Mouse (Mus musculus) liver, adult 2 months (tissue): Measurements from ENCODE around the gene Cgref1. TPM values are rescaled to one million over a fixed set of nuclear protein-coding genes. Genes with fewer than 3 reads are reported as not detected.

Source experiments
- DNase-seq: peaks from one replicate; pipeline ENCODE4 v3.0.0-alpha.2; 2011; ENCODE audit warnings: low read depth, low spot score; ENCODE audit errors: extremely low read depth
- H3K27ac ChIP-seq: fragments of 200-500 bp; replicated peaks from 2 replicates; pipeline ENCODE4 v1.5.1; 2012; ENCODE audit warnings: low read depth, mild to moderate bottlenecking, control low read depth, inconsistent platforms, low read length; ENCODE audit not compliant: insufficient read depth
- H3K27me3 ChIP-seq: fragments of 200-500 bp; 2 replicates; pipeline ENCODE4 v1.6.1; 2012; ENCODE audit warnings: mild to moderate bottlenecking, moderate library complexity, low read length, inconsistent platforms; ENCODE audit not compliant: control insufficient read depth, insufficient read depth
- H3K36me3 ChIP-seq: fragments of 200-500 bp; 2 replicates; pipeline ENCODE4 v1.6.1; 2012; ENCODE audit warnings: low read length, inconsistent platforms; ENCODE audit not compliant: control insufficient read depth, insufficient read depth
- H3K4me1 ChIP-seq: fragments of 200-500 bp; 2 replicates; pipeline ENCODE4 v1.6.1; 2011; ENCODE audit warnings: low read length; ENCODE audit not compliant: control insufficient read depth, insufficient read depth
- H3K4me3 ChIP-seq: fragments of 200-500 bp; 2 replicates; pipeline ENCODE4 v1.5.1; 2011; ENCODE audit warnings: low read depth, mild to moderate bottlenecking, control low read depth, low read length, moderate library complexity; ENCODE audit not compliant: insufficient read depth
- H3K79me2 ChIP-seq: fragments of 200-500 bp; 2 replicates; pipeline ENCODE4 v1.6.1; 2012; ENCODE audit warnings: inconsistent platforms, mild to moderate bottlenecking, low read length, moderate library complexity; ENCODE audit not compliant: control insufficient read depth, insufficient read depth
- H3K9ac ChIP-seq: fragments of 200-500 bp; 2 replicates; pipeline ENCODE4 v1.6.1; 2012; ENCODE audit warnings: low read depth, mild to moderate bottlenecking, control low read depth, inconsistent platforms, low read length
- CTCF ChIP-seq: fragments of 200-500 bp; IDR thresholded peaks from 2 replicates; pipeline ENCODE4 v1.5.1; 2011; ENCODE audit warnings: low read depth, low read length, control low read depth
- POLR2A ChIP-seq: fragments of 200-500 bp; IDR thresholded peaks from 2 replicates; pipeline ENCODE4 v1.6.1; 2011; ENCODE audit warnings: low read length, control low read depth; ENCODE audit not compliant: insufficient read depth; ENCODE audit errors: extremely low read depth
- WGBS: fragments of 180-500 bp; shearing (Covaris S2); methylation state at CpG from one replicate; pipeline ENCODE4 v1.1.7; 2018; 5-methylcytosine and 5-hydroxymethylcytosine counted together
- polyA plus RNA-seq: library from polyadenylated mRNA; depleted of rRNA; stranded (reverse); fragments of >200 nt; gene quantifications from 2 replicates; pipeline ENCODE4 v1.2.3, GENCODE M21; 2012
- total RNA-seq: library from RNA; depleted of rRNA; stranded (reverse); fragments of >200 nt; gene quantifications from 2 replicates; pipeline ENCODE4 v1.2.3, GENCODE M21; 2014

Gene Cgref1
- total and polyA plus RNA-seq, 2 experiments, result 0.28 to 0.74 TPM

DNA sequence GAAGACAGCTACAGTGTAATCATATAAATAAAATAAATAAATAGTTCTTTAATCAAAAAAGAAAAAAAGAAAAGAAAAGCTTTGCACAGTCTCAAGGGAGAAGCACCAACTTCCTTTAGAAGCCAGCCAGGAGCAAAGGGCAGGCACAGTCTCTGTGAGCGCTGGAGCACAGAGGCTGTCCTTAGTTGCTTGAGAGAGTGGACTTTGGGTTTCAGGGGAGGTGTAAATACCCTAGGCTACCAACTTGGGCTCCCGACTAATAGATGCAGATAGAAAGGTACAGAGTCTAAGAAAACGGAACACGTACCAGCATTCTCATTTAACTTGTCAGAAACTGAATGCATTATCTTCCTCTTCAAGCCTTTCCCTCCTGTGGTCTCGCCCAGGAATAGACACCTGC is 3.2 kb upstream of the Cgref1 start:
- Histone ChIP-seq H3K27ac (peak overlapping the region; percentile 14; the same call in 1 of the 2 replicates), H3K4me3 (no peak overlapping the region), H3K36me3 (peaks cover 4% of the 10 kb centered on the region), H3K9ac (no peak overlapping the region), H3K79me2 (no peaks in the 10 kb centered on the region; the same call in 1 of the 2 replicates), H3K27me3 (no peaks in the 10 kb centered on the region), H3K4me1 (peaks cover 22% of the 10 kb centered on the region)
- TF ChIP-seq POLR2A, result no peak
- TF ChIP-seq CTCF, result no peak
- WGBS, result 51% methylated on average over 5 of the region's 5 CpGs
- peak; percentile 65 for DNase-seq

DNA sequence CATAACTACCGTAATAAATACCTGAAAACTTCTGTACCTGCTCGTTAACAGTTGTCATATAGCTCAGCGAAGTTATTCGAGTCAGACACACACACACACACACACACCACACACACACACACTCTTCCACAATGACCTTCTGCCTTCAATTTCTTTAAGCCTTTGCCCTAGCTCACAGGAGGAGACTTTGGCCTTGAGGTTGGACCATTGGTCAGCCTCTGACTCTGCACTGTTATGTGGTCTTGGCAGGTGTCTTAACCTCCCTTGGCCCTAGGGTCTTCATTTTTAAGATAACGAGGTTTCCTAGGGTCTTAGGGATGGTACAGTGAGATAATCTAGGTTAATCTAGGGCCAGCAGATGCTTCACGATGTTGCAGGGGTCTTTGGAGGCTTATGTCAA is 1.0 kb downstream of the Cgref1 start:
- no peak for DNase-seq
- TF ChIP-seq CTCF, result no peak
- TF ChIP-seq POLR2A, result no peak
- Histone ChIP-seq H3K79me2 (no peaks in the 10 kb centered on the region), H3K4me1 (peaks cover 7% of the 10 kb centered on the region), H3K36me3 (no peaks in the 10 kb centered on the region), H3K9ac (no peak overlapping the region), H3K27ac (no peak overlapping the region), H3K27me3 (no peaks in the 10 kb centered on the region), H3K4me3 (no peak overlapping the region)
- 88% methylated on average over 6 of the region's 6 CpGs for WGBS

DNA sequence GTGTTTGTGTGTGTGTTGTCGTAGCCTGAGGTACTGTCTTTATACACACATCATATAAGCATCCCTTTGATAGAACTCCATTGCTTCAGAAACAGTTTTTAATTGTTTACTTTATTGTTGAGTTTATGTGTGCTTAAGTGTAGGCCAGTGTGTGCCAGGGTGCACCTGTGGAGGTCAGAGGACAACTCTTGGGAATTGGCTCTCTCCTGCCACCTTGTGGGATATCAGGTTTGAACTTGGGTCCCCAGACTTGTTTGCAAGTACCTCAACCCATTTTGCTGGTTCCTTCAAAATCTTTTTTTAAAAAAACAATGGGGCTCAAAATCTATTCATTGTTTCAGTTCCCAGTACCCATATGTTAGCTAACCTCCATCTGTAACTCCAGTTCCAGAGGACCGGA is 2.4 kb downstream of the Cgref1 start:
- no peak overlapping the region for H3K9ac ChIP-seq
- H3K27me3 ChIP-seq, result no peaks in the 10 kb centered on the region
- H3K79me2 ChIP-seq, result no peaks in the 10 kb centered on the region
- no peak overlapping the region for H3K4me3 ChIP-seq
- H3K36me3 ChIP-seq, result no peaks in the 10 kb centered on the region
- no peak overlapping the region for H3K27ac ChIP-seq
- H3K4me1 ChIP-seq, result peaks cover 3% of the 10 kb centered on the region
- peak; percentile 83 for DNase-seq
- WGBS, result 82% methylated on average over 2 of the region's 2 CpGs
- TF ChIP-seq CTCF (peak; percentile 66), POLR2A (no peak)

DNA sequence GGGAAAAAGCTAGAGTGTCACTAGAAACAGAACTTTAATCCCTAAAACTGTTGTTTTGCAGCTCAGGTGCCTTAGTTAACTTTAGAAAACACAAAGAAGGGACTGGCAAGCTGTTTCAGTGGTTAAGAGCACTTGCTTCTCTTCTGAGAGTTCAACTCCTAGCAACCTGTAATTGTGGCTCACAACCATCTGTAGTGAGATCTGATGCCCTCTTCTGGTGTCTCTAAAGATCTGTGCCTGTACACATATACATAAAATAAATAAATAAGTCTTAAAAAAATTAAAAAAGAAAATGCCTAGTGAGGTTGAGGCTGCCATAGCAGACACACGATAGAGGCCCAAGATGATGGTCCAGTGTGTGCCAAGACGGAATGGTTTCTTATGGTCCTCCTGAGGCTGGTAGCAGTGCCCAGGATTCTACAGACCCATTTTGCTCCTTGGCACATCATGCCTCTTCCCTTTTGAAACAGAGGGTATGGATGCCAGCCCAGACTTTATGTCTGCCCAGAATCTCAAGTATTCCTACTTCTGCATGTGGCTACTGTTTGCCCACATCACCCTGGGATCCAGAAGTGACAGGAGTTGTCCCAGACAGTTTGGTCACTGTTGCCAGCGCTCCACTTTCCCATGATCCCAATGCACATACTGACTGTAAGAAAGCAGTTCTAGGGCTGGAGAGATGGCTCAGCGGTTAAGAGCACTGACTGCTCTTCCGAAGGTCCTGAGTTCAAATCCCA is 10.5 kb downstream of the Cgref1 start:
- no peak overlapping the region for H3K9ac ChIP-seq
- no peak for DNase-seq
- 88% methylated on average over 5 of the region's 5 CpGs for WGBS

DNA sequence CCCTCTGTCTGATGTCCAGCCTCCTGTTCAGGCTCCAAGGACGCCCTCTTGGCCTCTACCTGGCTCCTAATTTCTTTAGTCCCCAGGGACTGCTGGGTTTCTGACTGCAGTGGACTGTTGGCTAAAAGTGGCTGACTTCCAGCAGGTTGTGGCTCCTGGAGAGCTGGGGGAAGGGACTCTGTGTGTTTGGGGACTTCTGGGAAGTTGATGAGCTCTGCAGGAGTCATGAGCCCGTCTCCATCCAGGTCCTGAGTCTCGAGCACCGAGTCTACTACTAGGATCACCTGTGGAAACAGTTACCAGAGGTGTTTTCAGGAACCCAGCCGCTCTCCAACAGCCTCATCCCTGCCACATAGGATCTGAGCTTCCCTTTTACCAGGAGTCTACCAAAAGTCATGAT is 11.7 kb downstream of the Cgref1 start:
- H3K27ac ChIP-seq, result no peak overlapping the region
- no peak overlapping the region for H3K4me3 ChIP-seq
- WGBS, result 76% methylated on average over 5 of the region's 5 CpGs
- H3K36me3 ChIP-seq, result peaks cover 18% of the 10 kb centered on the region; the same call in 1 of the 2 replicates
- H3K4me1 ChIP-seq, result no peaks in the 10 kb centered on the region
- no peak for DNase-seq
- no peaks in the 10 kb centered on the region for H3K79me2 ChIP-seq
- TF ChIP-seq CTCF, result no peak
- TF ChIP-seq POLR2A, result no peak
- no peaks in the 10 kb centered on the region for H3K27me3 ChIP-seq
- H3K9ac ChIP-seq, result no peak overlapping the region

More for the DNA sequence above, 10.5 kb downstream of the Cgref1 start:
- TF ChIP-seq CTCF (no peak), POLR2A (no peak)
- Histone ChIP-seq H3K36me3 (peaks cover 10% of the 10 kb centered on the region; the same call in 1 of the 2 replicates), H3K27me3 (no peaks in the 10 kb centered on the region), H3K4me3 (no peak overlapping the region), H3K4me1 (no peaks in the 10 kb centered on the region), H3K79me2 (no peaks in the 10 kb centered on the region), H3K27ac (no peak overlapping the region)

DNA sequence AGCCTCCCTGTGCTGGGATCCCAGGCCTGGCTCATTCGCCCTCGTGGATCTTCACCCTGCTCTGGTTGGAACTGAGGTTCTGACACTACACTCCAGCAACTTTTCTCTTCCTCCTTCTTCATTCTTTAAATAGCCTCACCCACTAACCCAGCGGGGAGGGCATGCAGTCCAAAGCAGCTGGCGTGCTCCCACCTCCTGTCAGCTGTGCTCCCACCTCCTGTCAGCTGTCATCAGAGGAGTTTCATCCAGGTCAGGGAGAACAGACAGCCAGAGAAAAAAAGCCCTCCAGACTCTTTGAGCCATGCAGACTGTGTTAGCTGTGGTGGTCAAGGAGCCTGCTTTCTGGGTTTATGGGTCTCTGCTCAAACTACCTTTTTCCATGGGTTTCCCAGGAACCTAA is 14.0 kb downstream of the Cgref1 start:
- no peaks in the 10 kb centered on the region for H3K27me3 ChIP-seq
- DNase-seq, result no peak
- no peak overlapping the region for H3K27ac ChIP-seq
- peaks cover 33% of the 10 kb centered on the region; the same call in 1 of the 2 replicates for H3K36me3 ChIP-seq
- H3K4me1 ChIP-seq, result peaks cover 13% of the 10 kb centered on the region
- no peak for TF ChIP-seq CTCF
- no peak for TF ChIP-seq POLR2A
- no peak overlapping the region for H3K4me3 ChIP-seq
- no peak overlapping the region for H3K9ac ChIP-seq
- 93% methylated on average over 4 of the region's 4 CpGs for WGBS
- H3K79me2 ChIP-seq, result peaks cover 4% of the 10 kb centered on the region; the same call in 1 of the 2 replicates
